Mouse (Mus musculus) thymus, postnatal 14 days (tissue): ENCODE data around the gene Ankrd31.
"Not testable (repeated sequence)": the region's sequence is repeated elsewhere in the genome, so short reads cannot be mapped to it uniquely, and the experiment has no call there.

Source experiments
- DNase-seq: peaks from one replicate; pipeline ENCODE4 v3.0.0; 2021

Ankrd31 gene

DNA sequence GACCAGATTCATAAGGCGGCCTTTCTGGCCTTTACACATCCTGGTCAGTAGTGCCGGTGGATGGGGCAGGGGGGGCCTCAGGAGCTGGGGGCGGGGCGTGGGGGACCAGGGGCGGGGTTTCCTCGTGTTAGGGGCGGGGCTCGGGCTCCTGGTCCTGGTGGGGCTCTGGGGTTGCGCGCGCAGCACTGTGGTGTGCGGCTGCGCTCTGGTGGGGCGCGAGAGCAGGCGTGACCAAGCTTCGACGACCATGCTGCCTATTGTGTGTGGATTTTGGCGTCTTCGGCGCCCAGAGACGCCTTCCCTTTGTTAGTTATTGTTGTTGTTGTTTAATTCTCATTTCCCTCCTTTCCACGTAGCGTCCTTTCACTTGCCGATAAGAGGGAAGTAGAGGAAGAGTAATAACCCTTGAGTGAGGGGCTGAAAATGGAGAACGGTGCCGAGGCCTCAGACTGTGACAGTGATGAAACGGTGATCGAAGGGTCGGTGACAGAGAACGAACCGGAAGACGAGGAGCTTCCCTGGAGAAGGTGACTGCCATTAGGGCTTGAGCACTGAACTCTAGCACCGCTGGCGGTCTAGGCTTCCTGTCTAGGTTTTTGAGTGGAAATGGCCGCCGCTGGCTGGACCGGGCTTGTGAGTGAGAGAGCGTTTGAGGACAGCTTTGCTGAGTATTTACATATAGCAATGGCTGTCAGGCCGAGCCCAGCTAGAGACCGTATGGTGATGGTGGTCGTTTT, at the start of gene Ankrd31:
Ankrd31 (plus strand) TSS at position 164 of the 737 bp plus-strand sequence.
- DNase-seq, result no peak

DNA sequence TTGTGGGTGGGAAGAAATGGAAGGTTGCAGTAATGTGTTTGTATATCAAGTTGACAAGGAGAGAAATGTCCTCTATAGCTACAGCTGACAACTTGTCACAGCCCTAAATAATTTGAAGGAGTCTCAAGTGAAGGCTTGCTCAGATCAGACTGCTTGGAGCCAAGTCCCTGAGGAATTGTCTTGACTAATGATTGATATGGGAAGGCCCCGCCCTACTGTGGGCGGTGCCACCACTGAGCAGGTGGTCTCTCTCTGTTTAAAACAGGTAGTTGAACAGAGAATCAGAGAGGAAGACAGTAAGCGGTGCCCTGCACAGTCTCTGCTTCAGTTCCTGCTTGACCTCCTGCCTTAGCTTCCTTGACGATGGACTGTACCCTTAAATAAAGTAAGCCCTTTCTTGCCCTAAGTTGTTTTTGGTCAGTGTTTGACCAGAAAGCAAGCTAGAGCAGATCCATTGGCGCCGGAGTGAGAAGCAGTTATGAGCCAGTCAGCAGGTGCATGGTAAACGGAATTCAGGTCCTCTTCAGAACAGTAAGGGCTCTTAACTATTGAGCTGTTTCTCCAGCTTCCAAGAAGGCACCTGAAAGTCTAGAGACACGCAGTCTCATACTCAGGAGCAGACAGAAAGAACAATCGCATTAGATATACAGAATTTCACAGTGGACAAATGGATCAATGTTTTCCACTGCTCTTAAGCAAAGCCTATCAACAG, 45.3 kb upstream of the Ankrd31 start:
- no peak for DNase-seq

DNA sequence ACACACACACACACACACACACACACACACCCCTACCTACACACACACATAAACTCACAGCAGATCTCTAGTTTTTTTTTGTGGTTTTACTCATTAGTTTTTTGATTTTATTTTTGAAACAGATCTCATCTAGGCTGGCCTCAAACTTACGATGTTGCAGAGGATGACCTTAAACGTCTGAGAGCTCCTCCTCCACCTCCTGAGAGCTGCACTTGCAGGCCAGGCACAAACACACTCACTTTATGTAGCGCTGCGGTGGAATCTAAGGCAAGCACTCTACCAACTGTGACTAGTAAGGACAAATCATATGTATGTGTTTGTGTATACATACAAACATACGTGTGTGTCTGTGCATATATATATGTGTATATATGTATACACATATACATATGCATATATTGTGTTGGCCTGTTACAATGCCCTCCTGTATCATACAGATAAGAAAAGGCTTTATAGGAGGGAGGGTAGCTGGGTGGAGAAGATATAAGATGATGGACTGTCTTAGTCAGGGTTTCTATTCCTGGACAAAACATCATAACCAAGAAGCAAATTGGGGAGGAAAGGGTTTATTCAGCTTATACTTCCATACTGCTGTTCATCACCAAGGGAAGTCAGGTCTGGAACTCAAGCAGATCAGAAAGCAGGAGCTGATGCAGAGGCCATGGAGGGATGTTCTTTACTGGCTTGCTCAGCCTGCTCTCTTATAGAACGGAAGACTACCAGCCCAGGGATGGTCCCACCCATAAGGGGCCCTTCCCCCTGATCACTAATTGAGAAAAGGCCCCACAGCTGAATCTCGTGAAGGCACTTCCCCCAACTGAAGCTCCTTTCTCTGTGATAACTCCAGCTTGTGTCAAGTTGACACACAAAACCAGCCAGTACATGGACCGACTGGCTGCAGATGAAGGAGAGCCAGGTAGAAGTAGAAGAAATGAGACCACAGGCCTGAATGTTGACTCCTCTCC, 38.5 kb upstream of the Ankrd31 start:
- no peak for DNase-seq

DNA sequence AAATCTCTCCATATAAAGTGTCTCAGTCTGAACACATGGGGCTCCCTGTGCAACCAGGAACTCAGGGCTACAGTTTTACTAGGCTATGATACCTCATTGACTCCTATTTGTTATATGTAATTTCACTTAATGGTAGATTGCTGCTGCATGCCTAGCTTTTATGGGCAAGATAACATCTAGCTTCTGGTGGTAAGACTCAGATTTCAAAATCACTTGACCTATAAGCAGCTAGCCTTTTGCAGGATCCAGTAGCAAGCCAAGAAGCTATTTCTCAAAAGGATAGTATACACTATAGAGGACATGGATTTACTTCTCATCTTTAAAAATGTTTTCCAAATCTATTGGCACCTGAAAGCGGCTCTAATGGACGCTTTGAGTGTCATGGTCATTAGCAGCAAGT, 31.8 kb upstream of the Ankrd31 start:
- DNase-seq, result no peak

GRCm38 (mm10) chr13:96717821-96718220, 30.3 kb upstream of the Ankrd31 start:
- DNase-seq, result no peak

GRCm38 (mm10) chr13:96720003-96720402, 28.1 kb upstream of the Ankrd31 start:
- DNase-seq, result no peak

DNA sequence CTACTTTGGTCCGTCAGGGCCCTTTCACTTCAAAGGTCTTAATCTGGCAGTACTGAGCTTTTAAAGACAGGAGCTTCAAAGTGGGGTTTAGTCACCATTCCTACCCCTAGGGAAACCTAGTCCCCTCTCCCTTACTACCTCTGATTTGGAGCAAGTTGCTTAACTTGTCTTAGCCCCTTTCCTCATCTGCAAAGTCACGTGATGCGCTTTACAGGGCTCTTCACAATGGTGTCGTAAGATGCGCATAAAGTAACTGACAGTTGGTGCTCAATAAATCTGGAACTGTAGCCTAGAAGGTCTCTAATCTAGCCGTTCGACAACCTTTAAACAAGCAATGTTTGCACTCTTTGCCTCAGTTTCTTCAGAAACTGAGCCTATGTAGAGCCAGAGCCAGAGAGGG, 19.8 kb upstream of the Ankrd31 start:
- no peak for DNase-seq

GRCm38 (mm10) chr13:96729146-96729545, 18.9 kb upstream of the Ankrd31 start:
- no peak for DNase-seq

- DNase-seq, result no peak
These were observed 18.0 kb upstream of the Ankrd31 start for GRCm38 (mm10) chr13:96730116-96730515.

GRCm38 (mm10) chr13:96735175-96735574, 12.9 kb upstream of the Ankrd31 start:
- DNase-seq, result no peak

- no peak for DNase-seq
These were observed 7.9 kb upstream of the Ankrd31 start for GRCm38 (mm10) chr13:96740159-96740558.

- DNase-seq, result no peak
These were observed 5.2 kb upstream of the Ankrd31 start for GRCm38 (mm10) chr13:96742871-96743270.

DNA sequence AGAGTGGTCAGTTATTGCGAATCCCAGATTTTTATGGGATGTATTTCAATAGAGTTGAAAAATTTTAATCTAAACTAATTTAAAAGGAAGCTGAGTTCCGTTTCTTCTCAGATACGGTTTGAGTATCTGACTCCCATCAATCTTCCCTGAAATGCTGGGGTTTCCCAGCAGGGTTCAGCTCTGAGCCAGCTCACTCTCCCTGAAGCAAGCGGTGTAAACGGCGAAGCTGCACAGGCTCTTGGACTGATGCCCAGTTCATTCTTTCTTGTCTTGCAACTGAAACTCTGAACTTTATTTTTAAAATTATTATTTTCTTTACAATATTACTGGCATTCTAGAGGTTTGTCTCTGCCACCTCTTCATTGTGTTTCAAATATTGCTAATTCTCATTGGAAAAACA, 2.0 kb upstream of the Ankrd31 start:
- no peak for DNase-seq

- DNase-seq, result no peak
These were observed 1.8 kb downstream of the Ankrd31 start for GRCm38 (mm10) chr13:96749859-96750258.

DNA sequence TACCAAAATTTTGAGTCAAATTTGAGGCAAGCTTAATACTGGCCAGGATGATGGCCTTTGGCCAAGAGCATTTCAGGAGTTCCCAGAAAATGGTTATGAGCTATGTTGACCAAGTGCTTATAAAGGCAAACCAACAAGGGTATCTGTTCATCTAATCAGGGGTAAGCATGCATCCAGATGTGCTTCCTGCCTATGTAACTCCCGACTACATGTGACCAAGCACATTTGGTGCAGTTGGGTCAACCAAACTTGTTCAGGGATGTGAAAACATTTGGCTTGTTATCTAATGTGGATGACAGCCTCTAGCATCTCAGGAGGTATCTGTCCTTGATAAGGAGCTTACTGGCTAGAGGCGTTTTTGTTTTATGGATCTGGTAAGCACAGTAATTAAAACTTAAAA, 12.8 kb downstream of the Ankrd31 start:
- no peak for DNase-seq

DNA sequence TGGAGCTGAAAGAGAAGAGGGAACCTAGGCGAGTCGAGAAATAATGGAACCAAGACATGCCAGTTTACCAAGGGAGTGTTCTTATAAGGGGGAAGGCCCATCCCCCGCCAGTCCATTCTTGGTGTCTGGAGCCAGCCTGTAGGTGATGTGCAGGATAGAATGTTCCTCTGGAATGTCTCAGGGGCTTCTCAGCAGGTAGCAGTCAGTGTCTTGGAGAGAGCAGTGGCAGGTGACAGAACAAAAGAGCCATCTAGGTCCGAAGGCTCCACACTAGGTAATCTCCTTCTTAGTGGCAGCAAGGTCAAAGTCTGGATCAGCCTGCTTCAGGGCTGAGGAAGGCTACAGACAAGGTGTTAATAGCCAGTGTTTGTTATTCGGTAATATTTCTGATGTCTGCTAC, 38.0 kb downstream of the Ankrd31 start:
- not testable (repeated sequence) for DNase-seq

- no peak for DNase-seq
These were observed 45.4 kb downstream of the Ankrd31 start for GRCm38 (mm10) chr13:96793451-96793850.

- no peak for DNase-seq
These were observed 47.2 kb downstream of the Ankrd31 start for GRCm38 (mm10) chr13:96795301-96795700.

- no peak for DNase-seq
These were observed 49.4 kb downstream of the Ankrd31 start for GRCm38 (mm10) chr13:96797500-96797899.

DNA sequence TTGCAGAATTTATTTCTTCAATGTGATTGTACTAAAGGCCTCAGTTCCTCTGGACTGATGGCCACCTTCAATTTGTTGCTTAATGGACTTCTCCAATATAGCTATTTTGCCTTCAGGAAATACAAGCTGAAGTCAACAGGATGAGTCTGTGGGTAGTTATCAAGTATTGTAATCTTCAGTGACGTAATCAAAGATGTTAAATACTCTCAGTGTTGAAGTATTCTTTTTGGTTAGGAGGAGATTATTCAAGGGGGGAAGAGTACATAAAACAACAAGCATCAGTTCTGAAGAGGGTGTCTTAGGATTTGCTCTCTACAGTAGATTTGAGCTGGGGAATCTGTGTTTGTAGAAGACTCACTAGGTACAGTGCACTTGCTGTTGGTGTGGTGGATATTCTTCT, 101.7 kb downstream of the Ankrd31 start:
- DNase-seq, result no peak

DNA sequence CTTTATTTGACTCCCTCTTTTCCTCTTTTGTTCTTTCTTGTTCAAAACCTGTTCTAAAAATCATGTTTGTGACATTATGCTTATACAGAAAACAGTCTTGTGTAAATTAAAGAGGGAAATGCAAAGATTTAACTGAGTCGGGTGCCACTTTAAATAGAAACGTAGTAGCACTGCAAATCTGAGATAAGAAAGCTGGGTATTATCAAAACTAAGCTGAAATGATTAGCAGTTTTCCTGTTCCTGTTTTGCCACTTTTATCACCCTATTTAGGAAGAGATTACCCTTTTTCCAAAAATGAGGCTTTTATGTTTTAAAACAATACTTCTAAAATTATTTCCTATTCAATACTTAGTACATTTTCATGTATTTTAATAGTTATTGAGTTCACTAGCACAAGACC, 104.1 kb downstream of the Ankrd31 start:
- no peak for DNase-seq

DNA sequence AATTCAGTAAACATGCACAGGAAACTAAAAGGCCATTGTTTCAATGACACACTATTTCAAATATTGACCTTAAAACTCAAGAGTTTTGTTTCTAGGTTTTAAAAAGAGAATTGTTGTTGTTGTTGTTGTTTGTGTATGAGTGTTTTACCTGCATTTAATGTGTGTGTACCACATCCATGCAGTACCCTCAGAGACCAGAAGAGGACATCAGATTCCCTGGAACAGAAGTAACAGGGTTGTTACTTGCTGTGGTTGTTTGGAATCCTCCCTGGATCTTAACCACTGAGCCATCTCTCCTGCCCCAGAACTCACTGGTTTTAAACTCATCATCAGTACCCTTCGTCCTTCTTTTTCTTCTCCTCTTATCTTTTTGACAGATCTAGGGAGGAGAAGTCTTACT, 105.2 kb downstream of the Ankrd31 start:
- DNase-seq, result no peak

DNA sequence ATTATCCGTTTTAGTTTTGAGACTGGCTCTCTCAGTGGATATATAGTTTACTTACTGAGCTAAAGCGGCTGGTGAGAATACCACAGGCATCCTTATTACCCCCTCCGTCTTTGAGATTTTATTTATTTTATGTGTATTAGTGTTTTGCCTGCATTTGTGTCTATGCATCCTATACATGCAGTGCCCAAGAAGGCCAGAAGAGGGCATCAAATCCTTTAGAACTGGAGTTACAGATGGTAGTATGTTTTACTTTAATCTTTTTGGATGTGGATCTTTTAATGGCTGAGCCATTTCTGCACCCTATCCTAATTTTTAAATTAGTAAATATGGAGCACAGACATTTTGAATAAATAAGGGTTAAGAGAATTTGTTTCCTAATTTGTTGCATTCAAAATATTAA, 107.1 kb downstream of the Ankrd31 start:
- DNase-seq, result peak; percentile 69
